ENCODE assay signal across 1 mouse cellular context in the genomic region with DNA sequence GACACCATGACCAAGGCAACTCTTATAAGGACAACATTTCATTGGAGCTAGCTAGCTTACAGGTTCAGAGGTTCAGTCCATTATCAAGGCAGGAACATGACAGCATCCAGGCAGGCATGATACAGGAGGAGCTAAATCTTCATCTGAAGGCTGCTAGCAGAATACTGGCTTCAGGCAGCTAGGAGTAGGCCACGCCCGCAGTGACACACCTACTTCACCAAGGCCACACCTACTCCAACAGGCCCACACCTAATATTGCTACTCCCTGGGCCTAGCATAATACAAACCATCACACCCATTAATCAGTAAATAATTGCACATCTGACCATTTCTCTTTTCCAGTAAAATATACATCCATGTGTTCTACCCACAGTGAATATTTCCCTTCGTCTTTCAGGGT.
TF ChIP-seq lines count a peak whose summit lies in the region.

No protein-coding gene starts in this region.

TF ChIP-seq in MEL, 35 proteins besides CTCF, POLR2A, EP300 and RAD21 (continued from another document):
- TF ChIP-seq MEF2A (IDR thresholded peaks at IDR 0.05; ENCODE audit: extremely low read depth, insufficient replicate concordance, low read depth, low read length, poor library complexity, severe bottlenecking) (no peak), SMC3 (IDR thresholded peaks at IDR 0.05; ENCODE audit: low read depth, low read length) (no peak)
